Mouse (Mus musculus): ENCODE measurements at regions not wholly inside any gene's neighbourhood (a gene's known extent, or its start where the extent isn't known, plus 50 kb on each side); places are given as distances from the start of the nearest gene placed in this dataset.

GRCm38 (mm10) chr1:92340644-92341043 lies 133.0 kb downstream of the Ndufa10 start:
- DNase-seq (ENCODE audit: low read depth, low spot score) = no peak

GRCm38 (mm10) chr1:92338589-92338988 lies 135.1 kb downstream of the Ndufa10 start:
- DNase-seq (ENCODE audit: low read depth, low spot score) = no peak

- no peak for DNase-seq (ENCODE audit: low read depth, low spot score)
Observed at GRCm38 (mm10) chr1:92337450-92337849, 136.2 kb downstream of the Ndufa10 start.

- no peak for DNase-seq (ENCODE audit: low read depth, low spot score)
Observed at GRCm38 (mm10) chr1:92332248-92332584, 136.7 kb upstream of the Hdac4 start.

GRCm38 (mm10) chr1:92331559-92332247 lies 136.2 kb upstream of the Hdac4 start:
- no peak for DNase-seq (ENCODE audit: low read depth, low spot score)

- DNase-seq (ENCODE audit: low read depth, low spot score) = no peak
Observed at GRCm38 (mm10) chr1:92330181-92330580, 134.7 kb upstream of the Hdac4 start.

GRCm38 (mm10) chr1:92329491-92329890 lies 134.0 kb upstream of the Hdac4 start:
- no peak for DNase-seq (ENCODE audit: low read depth, low spot score)

- no peak for DNase-seq (ENCODE audit: low read depth, low spot score)
Observed at GRCm38 (mm10) chr1:92327141-92327540, 131.6 kb upstream of the Hdac4 start.

GRCm38 (mm10) chr1:92325281-92325680 lies 129.8 kb upstream of the Hdac4 start:
- no peak for DNase-seq (ENCODE audit: low read depth, low spot score)

- no peak for DNase-seq (ENCODE audit: low read depth, low spot score)
Observed at GRCm38 (mm10) chr1:92324091-92324950, 128.8 kb upstream of the Hdac4 start.

GRCm38 (mm10) chr1:92317131-92317530 lies 121.6 kb upstream of the Hdac4 start:
- no peak for DNase-seq (ENCODE audit: low read depth, low spot score)

GRCm38 (mm10) chr1:92316191-92316723 lies 120.8 kb upstream of the Hdac4 start:
- DNase-seq (ENCODE audit: low read depth, low spot score) = no peak

GRCm38 (mm10) chr1:92313001-92313597 lies 117.6 kb upstream of the Hdac4 start:
- no peak for DNase-seq (ENCODE audit: low read depth, low spot score)

GRCm38 (mm10) chr1:92309883-92310282 lies 114.4 kb upstream of the Hdac4 start:
- no peak for DNase-seq (ENCODE audit: low read depth, low spot score)

- no peak for DNase-seq (ENCODE audit: low read depth, low spot score)
Observed at GRCm38 (mm10) chr1:92309381-92309780, 113.9 kb upstream of the Hdac4 start.

- no peak for DNase-seq (ENCODE audit: low read depth, low spot score)
Observed at GRCm38 (mm10) chr1:92308537-92308936, 113.0 kb upstream of the Hdac4 start.

- DNase-seq (ENCODE audit: low read depth, low spot score) = no peak
Observed at GRCm38 (mm10) chr1:92306042-92306441, 110.5 kb upstream of the Hdac4 start.

- no peak for DNase-seq (ENCODE audit: low read depth, low spot score)
Observed at GRCm38 (mm10) chr1:92299041-92299440, 103.5 kb upstream of the Hdac4 start.

GRCm38 (mm10) chr1:92292681-92293380 lies 97.3 kb upstream of the Hdac4 start:
- DNase-seq (ENCODE audit: low read depth, low spot score) = no peak

GRCm38 (mm10) chr1:92286966-92287342 lies 91.5 kb upstream of the Hdac4 start:
- no peak for DNase-seq (ENCODE audit: low read depth, low spot score)

GRCm38 (mm10) chr1:92286013-92286965 lies 90.8 kb upstream of the Hdac4 start:
- DNase-seq (ENCODE audit: low read depth, low spot score) = no peak

All from 3T3-L1 (cell line).